Mouse (Mus musculus) small intestine, adult 2 months (tissue): ENCODE measurements at regions not wholly inside any gene's neighbourhood (a gene's known extent, or its start where the extent isn't known, plus 50 kb on each side); places are given as distances from the start of the nearest gene placed in this dataset.

ENCODE experiments used
- H3K27ac ChIP-seq: fragments of 200-500 bp; 2 replicates; pipeline ENCODE4 v1.5.1; 2012; ENCODE audit warnings: low read depth, low read length, control low read depth, inconsistent platforms; ENCODE audit not compliant: insufficient read depth
- H3K27me3 ChIP-seq: fragments of 200-500 bp; 2 replicates; pipeline ENCODE4 v1.6.1; 2012; ENCODE audit warnings: mild to moderate bottlenecking, moderate library complexity, low read length, inconsistent platforms; ENCODE audit not compliant: control insufficient read depth, insufficient read depth
- H3K36me3 ChIP-seq: fragments of 200-500 bp; 2 replicates; pipeline ENCODE4 v1.6.1; 2012; ENCODE audit warnings: mild to moderate bottlenecking, low read length, control low read depth, inconsistent platforms; ENCODE audit not compliant: control insufficient read depth, insufficient read depth
- H3K4me1 ChIP-seq: fragments of 200-500 bp; 2 replicates; pipeline ENCODE4 v1.6.1; 2012; ENCODE audit warnings: low read length, inconsistent platforms, mixed read lengths; ENCODE audit not compliant: control insufficient read depth, insufficient read depth, insufficient read length
- H3K4me3 ChIP-seq: fragments of 200-500 bp; 2 replicates; pipeline ENCODE4 v1.5.1; 2012; ENCODE audit warnings: low read depth, mild to moderate bottlenecking, control low read depth, inconsistent platforms, low read length, moderate library complexity
- CTCF ChIP-seq: fragments of 200-500 bp; IDR thresholded peaks from 2 replicates; pipeline ENCODE4 v1.5.1; 2012; ENCODE audit warnings: low read depth, mild to moderate bottlenecking, control low read depth, inconsistent platforms, low read length, moderate library complexity, mixed read lengths; ENCODE audit not compliant: insufficient replicate concordance, insufficient read length; ENCODE audit errors: extremely low read depth
- POLR2A ChIP-seq: fragments of 200-500 bp; IDR thresholded peaks from 2 replicates; pipeline ENCODE4 v1.6.1; 2012; ENCODE audit warnings: low read depth, mild to moderate bottlenecking, control low read depth, inconsistent platforms, low read length, moderate library complexity
- WGBS: fragments of 180-500 bp; shearing (Covaris S2); methylation state at CpG from one replicate; pipeline ENCODE4 v1.1.7; 2018; 5-methylcytosine and 5-hydroxymethylcytosine counted together

DNA sequence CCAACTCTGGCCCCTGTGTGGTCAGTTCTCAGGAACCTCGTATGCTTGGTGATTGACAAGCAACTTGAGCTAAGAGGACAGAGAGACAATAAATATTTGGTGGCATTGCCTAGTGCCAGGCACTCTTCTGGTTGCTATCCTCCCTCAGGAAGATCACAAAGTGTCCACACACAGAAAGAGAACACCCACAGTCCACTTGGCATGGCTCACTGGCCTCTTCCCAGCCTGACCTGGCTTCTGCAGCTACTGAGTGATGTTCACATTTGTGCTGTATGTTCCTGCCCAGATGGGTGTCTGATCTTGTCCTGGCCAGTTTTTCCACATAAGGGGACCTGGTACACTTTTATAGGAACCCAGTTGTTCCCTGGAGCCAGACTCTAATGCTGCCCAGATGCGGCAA is 136.8 kb upstream of the Zfp703 start:
- WGBS = 27% methylated on average over 2 of the region's 2 CpGs
- Histone ChIP-seq H3K36me3 (no peaks in the 10 kb centered on the region), H3K4me1 (peaks cover 29% of the 10 kb centered on the region), H3K4me3 (no peak overlapping the region), H3K27me3 (no peaks in the 10 kb centered on the region), H3K27ac (peak overlapping the region; percentile 64)
- TF ChIP-seq POLR2A (no peak), CTCF (no peak)

- WGBS = 33% methylated on average over 12 of the region's 12 CpGs
- peak overlapping the region; percentile 64 for H3K27ac ChIP-seq
- H3K4me3 ChIP-seq = no peak overlapping the region
- TF ChIP-seq CTCF = no peak; the same call in 1 of the 2 replicates
- TF ChIP-seq POLR2A = no peak
- H3K4me1 ChIP-seq = peaks cover 24% of the 10 kb centered on the region
- no peaks in the 10 kb centered on the region for H3K27me3 ChIP-seq
- H3K36me3 ChIP-seq = no peaks in the 10 kb centered on the region
These were observed 136.1 kb upstream of the Zfp703 start for GRCm38 (mm10) chr8:26840745-26841680.

- no peak overlapping the region for H3K27ac ChIP-seq
- H3K4me1 ChIP-seq = peaks cover 24% of the 10 kb centered on the region
- H3K4me3 ChIP-seq = no peak overlapping the region
- H3K36me3 ChIP-seq = no peaks in the 10 kb centered on the region
- H3K27me3 ChIP-seq = no peaks in the 10 kb centered on the region
- no peak for TF ChIP-seq POLR2A
- no peak for TF ChIP-seq CTCF
- WGBS = 35% methylated on average over 6 of the region's 6 CpGs
These were observed 133.4 kb upstream of the Zfp703 start for GRCm38 (mm10) chr8:26843714-26844113.

GRCm38 (mm10) chr8:26844132-26844808 is 132.9 kb upstream of the Zfp703 start:
- Histone ChIP-seq H3K27ac (no peak overlapping the region), H3K4me1 (peaks cover 26% of the 10 kb centered on the region), H3K36me3 (no peaks in the 10 kb centered on the region), H3K27me3 (no peaks in the 10 kb centered on the region), H3K4me3 (no peak overlapping the region)
- TF ChIP-seq POLR2A (no peak), CTCF (no peak)
- WGBS = 39% methylated on average over 8 of the region's 8 CpGs

GRCm38 (mm10) chr8:26844809-26845143 is 132.3 kb upstream of the Zfp703 start:
- Histone ChIP-seq H3K4me3 (no peak overlapping the region), H3K27me3 (no peaks in the 10 kb centered on the region), H3K36me3 (no peaks in the 10 kb centered on the region), H3K4me1 (peaks cover 26% of the 10 kb centered on the region), H3K27ac (no peak overlapping the region)
- no peak for TF ChIP-seq CTCF
- no peak for TF ChIP-seq POLR2A
- 77% methylated on average over 6 of the region's 6 CpGs for WGBS

DNA sequence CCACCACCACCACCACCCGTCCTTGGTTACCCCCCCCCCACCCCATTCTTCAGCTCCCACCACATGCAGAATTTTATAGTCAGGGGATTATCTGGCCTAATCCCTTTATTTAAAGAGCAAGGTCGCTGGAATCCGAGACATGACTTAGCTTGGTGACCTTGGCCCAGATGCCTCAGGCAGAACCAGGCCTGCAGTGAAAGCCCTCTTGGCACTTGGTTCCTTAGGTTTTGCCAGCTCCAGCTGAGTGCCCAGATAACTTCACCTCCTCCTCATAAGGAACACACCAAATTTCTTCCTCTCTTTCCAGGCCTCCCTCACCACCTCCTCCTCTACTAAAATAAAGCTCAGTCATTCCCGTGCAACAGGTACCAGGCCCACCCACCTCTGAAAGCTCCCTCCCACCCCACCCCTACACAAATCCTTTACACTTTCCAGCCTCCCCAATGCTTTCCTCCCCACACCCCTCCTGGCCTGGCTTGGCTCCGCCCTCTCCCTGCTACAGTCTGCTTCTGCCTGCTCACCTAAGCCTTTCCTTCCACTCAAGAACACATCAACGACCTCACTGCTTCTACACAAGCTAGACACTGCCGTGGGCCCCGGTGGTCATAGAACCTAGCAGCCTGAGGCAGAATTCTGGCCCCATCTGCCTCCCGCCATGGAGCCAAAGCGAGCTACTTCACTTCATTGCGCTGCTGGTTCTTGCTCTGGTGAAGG is 131.5 kb upstream of the Zfp703 start:
- Histone ChIP-seq H3K27me3 (no peaks in the 10 kb centered on the region), H3K4me1 (peaks cover 18% of the 10 kb centered on the region), H3K4me3 (no peak overlapping the region), H3K36me3 (no peaks in the 10 kb centered on the region), H3K27ac (no peak overlapping the region)
- WGBS = 62% methylated on average over 11 of the region's 11 CpGs
- TF ChIP-seq CTCF (no peak), POLR2A (no peak)
